In the genomic region with DNA sequence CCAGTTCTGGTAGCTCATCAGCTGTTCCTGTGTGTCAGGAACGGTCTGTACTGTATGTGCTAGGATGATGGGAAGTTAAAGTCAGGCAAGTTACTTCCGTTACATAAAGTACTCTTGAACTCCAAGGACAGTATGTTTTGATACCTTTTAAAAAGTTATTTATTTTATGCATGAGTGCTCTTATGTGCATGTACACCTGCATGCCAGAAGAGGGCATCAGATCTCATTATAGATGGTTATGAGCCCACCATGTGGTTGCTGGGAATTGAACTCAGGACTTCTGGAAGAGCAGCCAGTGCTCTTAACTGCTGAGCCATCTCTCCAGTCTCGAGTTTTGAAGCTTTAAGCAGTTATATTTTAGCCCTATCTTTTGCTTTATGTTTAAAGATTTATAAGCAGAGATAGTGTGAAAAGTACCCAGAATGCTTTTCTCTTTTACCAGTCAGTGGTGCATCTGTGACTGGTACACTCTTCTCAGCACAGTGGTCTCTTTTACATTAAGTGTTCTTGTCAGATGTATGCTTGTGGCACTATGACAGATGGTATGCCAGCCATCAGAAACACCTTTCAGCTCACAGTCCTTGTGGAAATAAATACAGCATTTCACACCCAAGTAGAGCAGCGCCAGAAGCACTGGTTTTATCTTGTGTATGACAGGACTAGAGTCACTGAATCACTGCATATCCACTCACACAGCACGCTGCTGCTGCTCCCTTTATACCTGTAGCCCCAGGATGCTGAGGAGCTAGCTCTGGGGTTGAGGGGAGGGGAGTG, we compare ENCODE assay signal across 15 mouse cellular contexts. TPM values are rescaled to one million over a fixed set of nuclear protein-coding genes. Genes with fewer than 3 reads are reported as not detected.
DNase-seq lines count a peak whose midpoint lies in the region; ATAC-seq and TF ChIP-seq lines count a peak whose summit lies in the region.
"Had no signal": no experiment of that assay in that cellular context is flagged by ENCODE, and none has a peak within 500 bp of the region (broad histone marks: within the 10 kb centered on the region; RNA-seq: fewer than 3 reads in every experiment).

No protein-coding gene starts in this region.

- peaks cover under 1% of the 10 kb centered on the region; the same call in 1 of the 2 replicates for H3K4me1 ChIP-seq in hindbrain, postnatal 0 days (ENCODE audit: insufficient read depth, low read length)
- H3K4me1 ChIP-seq in hindbrain, embryonic 10.5 days (replicated peaks) = peaks cover 6% of the 10 kb centered on the region
- H3K4me1 ChIP-seq in midbrain, postnatal 0 days (ENCODE audit: insufficient read depth, low read length) = no peaks in the 10 kb centered on the region
- H3K4me1 ChIP-seq in midbrain, embryonic 14.5 days (ENCODE audit: control insufficient read depth, insufficient read depth, low read length) = peaks cover under 1% of the 10 kb centered on the region; the same call in 1 of the 2 replicates

- TF ChIP-seq CTCF in hindbrain, postnatal 0 days (IDR thresholded peaks at IDR 0.05; ENCODE audit: low read depth) = peak; percentile 31; the same call in 1 of the 2 replicates
- TF ChIP-seq CTCF in midbrain, postnatal 0 days (IDR thresholded peaks at IDR 0.05) = peak; percentile 41; the same call in 1 of the 2 replicates

- no peak overlapping the region for H3K4me3 ChIP-seq in hindbrain, postnatal 0 days (ENCODE audit: low read length)
- no peak overlapping the region for H3K4me3 ChIP-seq in hindbrain, embryonic 10.5 days
- H3K4me3 ChIP-seq in midbrain, postnatal 0 days (ENCODE audit: low read depth, low read length) = no peak overlapping the region
- no peak overlapping the region for H3K4me3 ChIP-seq in midbrain, embryonic 14.5 days (replicated peaks; ENCODE audit: low read depth, low read length)
- H3K4me3 ChIP-seq: embryonic facial prominence, embryonic 12.5 days; liver, embryonic 13.5 days; myocyte had no signal

- H3K27ac ChIP-seq in hindbrain, postnatal 0 days = no peak overlapping the region
- H3K27ac ChIP-seq in hindbrain, embryonic 10.5 days = no peak overlapping the region
- H3K27ac ChIP-seq in midbrain, postnatal 0 days (ENCODE audit: low read depth, low read length) = no peak overlapping the region
- H3K27ac ChIP-seq in midbrain, embryonic 14.5 days (replicated peaks; ENCODE audit: low read depth, low read length) = no peak overlapping the region
- H3K27ac ChIP-seq: embryonic facial prominence, embryonic 12.5 days had no signal

- 91% methylated on average over 5 of the region's 5 CpGs for WGBS in hindbrain, postnatal 0 days
- WGBS in hindbrain, embryonic 10.5 days = 95% methylated on average over 5 of the region's 5 CpGs
- WGBS in midbrain, postnatal 0 days = 89% methylated on average over 5 of the region's 5 CpGs
- WGBS in midbrain, embryonic 14.5 days = 95% methylated on average over 5 of the region's 5 CpGs

- peaks cover 58% of the 10 kb centered on the region for H3K36me3 ChIP-seq in hindbrain, postnatal 0 days (ENCODE audit: insufficient read depth, low read length)
- peaks cover 100% of the 10 kb centered on the region for H3K36me3 ChIP-seq in hindbrain, embryonic 10.5 days
- H3K36me3 ChIP-seq in midbrain, postnatal 0 days (ENCODE audit: insufficient read depth, low read length) = peaks cover 60% of the 10 kb centered on the region
- H3K36me3 ChIP-seq in midbrain, embryonic 14.5 days (ENCODE audit: control insufficient read depth, insufficient read depth, low read length) = peaks cover 93% of the 10 kb centered on the region

- no peaks in the 10 kb centered on the region for H3K9me3 ChIP-seq in hindbrain, postnatal 0 days (ENCODE audit: low read length)
- no peaks in the 10 kb centered on the region for H3K9me3 ChIP-seq in hindbrain, embryonic 10.5 days
- no peaks in the 10 kb centered on the region for H3K9me3 ChIP-seq in midbrain, postnatal 0 days (ENCODE audit: low read length)
- H3K9me3 ChIP-seq in midbrain, embryonic 14.5 days (ENCODE audit: control insufficient read depth, low read length) = no peaks in the 10 kb centered on the region
- H3K9me3 ChIP-seq: embryonic facial prominence, embryonic 12.5 days; liver, embryonic 13.5 days had no signal

- no peak overlapping the region for H3K9ac ChIP-seq in hindbrain, postnatal 0 days (replicated peaks; ENCODE audit: low read length)
- H3K9ac ChIP-seq in midbrain, postnatal 0 days (replicated peaks; ENCODE audit: low read length, poor library complexity, severe bottlenecking) = no peak overlapping the region
- no peak overlapping the region for H3K9ac ChIP-seq in midbrain, embryonic 14.5 days (replicated peaks; ENCODE audit: low read length)
- H3K9ac ChIP-seq: embryonic facial prominence, embryonic 12.5 days had no signal

- no peak overlapping the region for H3K4me2 ChIP-seq in hindbrain, postnatal 0 days (ENCODE audit: low read depth, low read length)
- no peak overlapping the region for H3K4me2 ChIP-seq in midbrain, postnatal 0 days (ENCODE audit: low read depth, low read length, poor library complexity, severe bottlenecking)
- no peak overlapping the region for H3K4me2 ChIP-seq in midbrain, embryonic 14.5 days (ENCODE audit: low read length)
- H3K4me2 ChIP-seq: embryonic facial prominence, embryonic 12.5 days; liver, embryonic 13.5 days had no signal

- peak; percentile 51; the same call in 1 of the 2 replicates for ATAC-seq in frontal cortex, adult (ENCODE audit: low TSS enrichment)
- no peak for ATAC-seq in hindbrain, postnatal 0 days
- ATAC-seq in midbrain, postnatal 0 days (ENCODE audit: low FRiP score) = no peak
- ATAC-seq in midbrain, embryonic 14.5 days (ENCODE audit: low FRiP score, low TSS enrichment) = no peak
- ATAC-seq in granulocyte monocyte progenitor cell, adult 5-6 weeks (replicated peaks; ENCODE audit: poor library complexity, severe bottlenecking) = no peak
- ATAC-seq: inflammation-experienced regulatory T-cells, adult 6 months had no signal

- no peak for DNase-seq in frontal cortex, postnatal 10 days (ENCODE audit: low spot score in 2 of 2)
- no peak for DNase-seq in hindbrain, postnatal 0 days (ENCODE audit: low spot score)
- DNase-seq in hindbrain, embryonic 10.5 days (ENCODE audit: low spot score) = no peak
- DNase-seq in midbrain, postnatal 0 days (ENCODE audit: low spot score) = no peak
- no peak for DNase-seq in midbrain, embryonic 14.5 days
- DNase-seq in right cerebral cortex, adult 18-20 months = no peak
- DNase-seq: cerebellum, adult 18-20 months; gastrocnemius, postnatal 10 days; kidney, postnatal 10 days; liver, embryonic 13.5 days had no signal

- no peaks in the 10 kb centered on the region for H3K27me3 ChIP-seq in hindbrain, postnatal 0 days (ENCODE audit: insufficient read depth, low read length)
- H3K27me3 ChIP-seq in hindbrain, embryonic 10.5 days (ENCODE audit: insufficient read depth, poor library complexity, severe bottlenecking) = no peaks in the 10 kb centered on the region
- H3K27me3 ChIP-seq in midbrain, postnatal 0 days (ENCODE audit: insufficient read depth, low read length) = no peaks in the 10 kb centered on the region
- no peaks in the 10 kb centered on the region for H3K27me3 ChIP-seq in midbrain, embryonic 14.5 days (ENCODE audit: control insufficient read depth, insufficient read depth, low read length)
- H3K27me3 ChIP-seq: embryonic facial prominence, embryonic 12.5 days; liver, embryonic 13.5 days had no signal

RNA-seq across cellular contexts. Expression of a gene that starts 6.8 kb away (rescaled TPM):
- total RNA-seq in hindbrain, postnatal 0 days (2014; rRNA removed) = 37.1 and 47.9 TPM in 2 replicates
- polyA plus RNA-seq in hindbrain, postnatal 0 days (2015; fragmentation: Nextera tagmentation; extraction: Ambion mirVana) = 62.2 and 62.8 TPM in 2 replicates
- polyA plus RNA-seq in hindbrain, embryonic 10.5 days (2016; fragmentation: Nextera tagmentation; extraction: Ambion mirVana) = 15.7 and 16.8 TPM in 2 replicates
- 34.2 and 38.5 TPM in 2 replicates for total RNA-seq in midbrain, postnatal 0 days (2014; rRNA removed)
- 58.4 and 65.3 TPM in 2 replicates for polyA plus RNA-seq in midbrain, postnatal 0 days (2015; fragmentation: Nextera tagmentation; extraction: Ambion mirVana)
- polyA plus RNA-seq in midbrain, embryonic 14.5 days (2014; fragmentation: Nextera tagmentation; extraction: Ambion mirVana) = 38.8 and 55.7 TPM in 2 replicates
- 56.3 and 63.0 TPM in 2 replicates for total RNA-seq in granulocyte monocyte progenitor cell, adult 5-6 weeks (2014; fragmentation: Nextera tagmentation)
- 29.1 and 33.2 TPM in 2 replicates for total RNA-seq in granulocyte monocyte progenitor cell, adult 5-6 weeks (2017)

RNA-seq across cellular contexts. Expression of a gene that starts 17.0 kb away (rescaled TPM):
- 197 and 223 TPM in 2 replicates for total RNA-seq in hindbrain, postnatal 0 days (2014; rRNA removed)
- 323 and 328 TPM in 2 replicates for polyA plus RNA-seq in hindbrain, postnatal 0 days (2015; fragmentation: Nextera tagmentation; extraction: Ambion mirVana)
- 293 and 296 TPM in 2 replicates for polyA plus RNA-seq in hindbrain, embryonic 10.5 days (2016; fragmentation: Nextera tagmentation; extraction: Ambion mirVana)
- 219 and 224 TPM in 2 replicates for total RNA-seq in midbrain, postnatal 0 days (2014; rRNA removed)
- 300 and 308 TPM in 2 replicates for polyA plus RNA-seq in midbrain, postnatal 0 days (2015; fragmentation: Nextera tagmentation; extraction: Ambion mirVana)
- polyA plus RNA-seq in midbrain, embryonic 14.5 days (2014; fragmentation: Nextera tagmentation; extraction: Ambion mirVana) = 266 and 297 TPM in 2 replicates
- total RNA-seq in granulocyte monocyte progenitor cell, adult 5-6 weeks (2014; fragmentation: Nextera tagmentation) = 212 and 291 TPM in 2 replicates
- 386 and 388 TPM in 2 replicates for total RNA-seq in granulocyte monocyte progenitor cell, adult 5-6 weeks (2017)
